Mouse (Mus musculus) brown adipose tissue, adult 24 weeks (tissue): ENCODE measurements around the gene Tmem247. TPM values are rescaled to one million over a fixed set of nuclear protein-coding genes. Genes with fewer than 3 reads are reported as not detected.

Source experiments
- H3K27ac ChIP-seq: fragments of 200-500 bp; replicated peaks from 2 replicates; pipeline ENCODE4 v1.5.1; 2012; ENCODE audit warnings: low read depth, mild to moderate bottlenecking, low read length
- H3K4me1 ChIP-seq: fragments of 200-500 bp; 2 replicates; pipeline ENCODE4 v1.6.1; 2012; ENCODE audit warnings: low read length, mixed read lengths; ENCODE audit not compliant: control insufficient read depth, insufficient read depth, insufficient read length
- H3K4me3 ChIP-seq: fragments of 200-500 bp; 2 replicates; pipeline ENCODE4 v1.5.1; 2012; ENCODE audit warnings: low read depth, mild to moderate bottlenecking, low read length, moderate library complexity; ENCODE audit not compliant: insufficient read depth
- polyA plus RNA-seq: library from polyadenylated mRNA; stranded (reverse); fragments of >200 nt; gene quantifications from 2 replicates; pipeline ENCODE4 v1.2.4, GENCODE M21; 2012; ENCODE audit not compliant: missing spikeins, insufficient read depth, insufficient read length

Gene Tmem247
- polyA plus RNA-seq, 1 experiment: not detected

DNA sequence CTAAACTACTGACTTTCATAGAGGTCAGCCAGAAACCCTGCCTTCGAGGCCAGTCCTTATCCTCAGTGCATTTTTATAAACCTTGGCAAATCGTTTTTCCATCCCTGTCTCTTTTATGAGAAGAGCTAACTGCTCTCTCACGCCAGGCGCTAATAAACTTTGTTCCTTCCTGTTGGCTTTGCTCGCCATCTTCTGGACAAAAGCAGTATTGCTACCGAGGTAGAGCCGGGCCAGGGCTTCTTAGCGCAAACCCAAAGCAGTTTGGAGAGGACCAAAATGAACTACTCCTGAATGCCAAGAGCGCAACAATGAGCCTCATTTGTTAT is 11.0 kb upstream of the Tmem247 start:
- no peak overlapping the region for H3K4me3 ChIP-seq
- 0 out of 2 replicates have a peak, but pooled peaks cover 2% of the 10 kb centered on the region for H3K4me1 ChIP-seq
- H3K27ac ChIP-seq: no peak overlapping the region

DNA sequence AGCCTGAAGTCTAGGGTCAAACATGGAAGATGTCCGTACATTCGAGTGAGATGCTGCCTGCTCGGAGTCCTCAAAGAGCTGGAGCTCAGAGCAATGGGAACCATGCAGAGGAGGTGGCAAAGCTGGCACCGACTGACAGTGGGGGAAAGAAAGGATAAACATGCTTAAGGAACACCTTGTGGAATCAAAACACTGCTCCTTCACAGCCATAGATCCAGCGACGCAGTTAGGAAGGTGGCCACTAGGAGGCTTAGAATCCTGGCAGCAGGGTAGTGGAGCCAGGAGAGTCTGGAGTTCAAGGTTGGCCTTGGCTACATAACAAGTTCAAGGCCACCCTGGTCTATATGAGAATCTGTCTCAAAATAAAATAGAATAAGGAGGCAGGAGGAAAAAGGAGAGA is 10.5 kb upstream of the Tmem247 start:
- Histone ChIP-seq H3K27ac (no peak overlapping the region), H3K4me1 (0 out of 2 replicates have a peak, but pooled peaks cover 2% of the 10 kb centered on the region), H3K4me3 (no peak overlapping the region)

DNA sequence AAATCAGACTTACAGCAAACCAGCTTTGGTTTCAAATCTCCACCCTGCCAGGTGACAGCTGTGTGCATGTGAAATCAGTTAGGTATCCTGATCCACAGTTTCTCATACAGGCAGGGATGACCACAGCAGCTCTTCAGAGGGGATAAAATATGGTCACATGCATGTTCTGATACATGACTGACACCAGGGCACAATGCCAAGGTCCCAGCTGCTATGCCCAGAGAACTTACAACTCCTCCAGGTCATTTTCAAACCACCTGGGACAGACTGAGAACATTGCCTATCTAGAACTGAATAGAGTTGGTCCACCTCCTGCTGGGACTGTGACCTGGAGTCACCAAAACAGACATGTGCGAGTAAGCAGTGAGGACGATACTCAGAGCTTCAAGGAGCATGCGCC is 10.1 kb upstream of the Tmem247 start:
- Histone ChIP-seq H3K27ac (no peak overlapping the region), H3K4me3 (no peak overlapping the region), H3K4me1 (0 out of 2 replicates have a peak, but pooled peaks cover 2% of the 10 kb centered on the region)

DNA sequence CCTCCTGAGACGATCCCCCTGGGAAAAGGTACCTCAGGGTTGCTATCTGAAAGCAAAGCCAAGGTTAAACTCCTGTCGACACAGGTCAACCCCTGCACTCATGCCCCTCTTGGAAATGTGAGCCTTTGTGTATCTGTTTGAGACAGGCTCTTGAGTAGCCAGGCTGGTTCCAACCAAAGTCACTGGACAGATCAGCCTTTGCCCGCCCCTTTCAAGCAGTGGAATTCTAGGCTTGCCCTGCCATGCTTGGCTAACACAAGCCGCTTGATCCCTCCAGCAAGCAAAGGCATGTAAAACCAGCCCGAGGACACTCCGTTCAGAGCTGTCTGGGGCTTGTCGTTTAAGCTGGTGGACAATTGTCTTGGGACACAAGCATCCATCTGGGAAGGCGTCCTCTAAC is 8.8 kb upstream of the Tmem247 start:
- H3K4me1 ChIP-seq: 0 out of 2 replicates have a peak, but pooled peaks cover 2% of the 10 kb centered on the region
- no peak overlapping the region for H3K27ac ChIP-seq
- H3K4me3 ChIP-seq: no peak overlapping the region

DNA sequence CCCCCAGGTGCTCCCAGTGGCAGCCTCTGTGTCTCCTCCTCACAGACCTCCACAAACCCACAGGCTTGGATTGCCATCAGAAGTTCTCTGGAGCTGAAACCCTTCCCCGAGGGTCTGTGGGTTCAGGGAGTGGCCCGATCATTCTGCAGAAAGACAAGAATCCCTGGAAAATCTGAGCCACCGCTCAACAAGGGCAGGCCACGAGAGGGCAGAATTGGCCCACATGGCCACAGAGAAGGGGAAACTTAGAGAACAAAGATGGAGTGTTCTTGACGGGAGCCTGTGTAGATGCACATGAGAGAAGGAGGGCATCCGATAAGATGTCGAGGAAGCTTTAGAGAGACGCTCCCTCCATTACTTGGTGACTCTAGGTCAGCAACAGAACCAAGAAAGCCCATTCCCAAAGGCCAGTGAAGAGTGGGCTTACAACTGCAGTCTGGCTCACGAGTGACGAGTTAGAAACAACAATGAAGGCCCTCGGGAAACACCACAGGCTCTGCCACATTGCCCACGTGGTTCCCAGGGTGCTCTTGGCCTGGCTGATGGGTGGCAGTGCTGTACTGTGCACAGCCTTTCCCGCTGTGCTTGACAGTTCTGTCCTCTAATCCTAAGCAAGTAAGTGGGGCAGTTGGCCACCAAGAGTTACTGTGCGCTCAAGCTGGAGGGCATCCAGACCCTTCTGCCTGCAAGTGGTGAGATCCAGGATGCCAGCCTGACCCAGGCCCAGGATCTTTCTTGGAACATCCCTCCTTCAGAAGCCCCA is 7.2 kb upstream of the Tmem247 start:
- H3K27ac ChIP-seq: no peak overlapping the region
- no peak overlapping the region for H3K4me3 ChIP-seq
- 0 out of 2 replicates have a peak, but pooled peaks cover 2% of the 10 kb centered on the region for H3K4me1 ChIP-seq

DNA sequence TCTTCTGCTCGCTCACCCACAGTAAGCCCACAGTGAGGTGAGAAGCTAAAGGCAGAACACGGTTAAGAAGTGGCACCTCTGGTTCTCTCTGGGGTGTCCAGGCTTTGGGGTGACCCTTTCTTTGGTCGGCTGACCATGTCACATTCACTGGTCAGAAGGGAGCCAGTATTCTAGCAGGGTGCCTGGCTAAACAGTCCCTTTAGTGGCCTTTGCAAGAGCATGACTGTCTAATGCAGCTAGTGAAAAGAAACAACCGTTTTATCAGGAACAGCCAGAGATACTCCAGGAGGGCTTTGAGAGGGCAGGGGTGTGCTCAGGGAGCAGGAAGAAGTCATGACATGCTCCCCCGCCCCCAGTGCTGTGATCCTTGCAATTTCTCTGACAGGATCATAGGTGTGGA is 5.9 kb upstream of the Tmem247 start:
- Histone ChIP-seq H3K27ac (no peak overlapping the region), H3K4me1 (no peaks in the 10 kb centered on the region), H3K4me3 (no peak overlapping the region)

DNA sequence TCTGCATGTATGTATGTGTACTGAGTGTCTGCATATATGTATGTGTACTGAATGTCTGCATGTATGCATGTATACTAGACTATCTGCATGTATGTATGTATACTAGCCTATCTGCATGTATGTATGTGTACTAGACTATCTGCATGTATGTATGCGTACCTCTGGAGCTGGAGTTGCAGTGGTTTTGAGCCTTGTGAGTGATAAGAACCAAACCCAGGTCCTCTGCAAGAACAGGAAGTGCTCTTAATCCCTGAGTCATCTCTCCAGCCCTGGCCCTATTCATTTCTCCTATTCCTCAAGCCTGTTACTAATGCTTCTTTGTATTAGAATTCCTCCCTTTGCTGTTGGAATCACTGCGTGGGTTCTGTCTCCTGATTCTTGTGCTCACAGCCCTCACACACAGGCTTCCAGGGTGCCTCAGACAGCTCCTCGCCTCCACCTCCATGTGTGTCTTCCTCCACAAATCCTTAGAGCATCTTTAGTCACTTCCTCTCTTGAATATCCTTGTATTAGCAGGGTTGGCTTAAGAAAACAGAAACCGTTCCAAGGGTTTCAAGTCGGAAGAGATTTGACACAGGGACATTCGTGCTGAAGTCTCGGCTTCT is 4.0 kb upstream of the Tmem247 start:
- no peaks in the 10 kb centered on the region for H3K4me1 ChIP-seq
- H3K27ac ChIP-seq: no peak overlapping the region
- no peak overlapping the region for H3K4me3 ChIP-seq

DNA sequence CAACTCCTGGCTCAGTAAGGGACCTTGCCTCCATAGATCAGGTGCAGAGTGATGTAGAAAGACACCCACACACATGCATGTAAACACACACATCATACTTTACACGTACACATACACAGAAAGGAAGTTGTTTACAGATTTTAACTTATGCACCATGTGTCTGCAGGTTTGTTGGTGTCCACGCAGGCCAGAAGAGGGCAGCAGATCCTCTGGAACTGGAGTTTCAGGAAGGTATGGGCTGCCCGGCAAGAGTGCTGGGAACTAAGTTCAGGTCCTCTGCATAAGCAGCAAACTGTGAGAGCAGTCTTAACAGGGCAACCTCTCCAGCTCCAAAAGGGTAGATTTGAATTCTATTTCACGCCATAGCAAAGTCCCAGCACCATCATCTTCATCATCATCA is 1.6 kb upstream of the Tmem247 start:
- H3K27ac ChIP-seq: no peak overlapping the region
- H3K4me1 ChIP-seq: no peaks in the 10 kb centered on the region
- H3K4me3 ChIP-seq: no peak overlapping the region

DNA sequence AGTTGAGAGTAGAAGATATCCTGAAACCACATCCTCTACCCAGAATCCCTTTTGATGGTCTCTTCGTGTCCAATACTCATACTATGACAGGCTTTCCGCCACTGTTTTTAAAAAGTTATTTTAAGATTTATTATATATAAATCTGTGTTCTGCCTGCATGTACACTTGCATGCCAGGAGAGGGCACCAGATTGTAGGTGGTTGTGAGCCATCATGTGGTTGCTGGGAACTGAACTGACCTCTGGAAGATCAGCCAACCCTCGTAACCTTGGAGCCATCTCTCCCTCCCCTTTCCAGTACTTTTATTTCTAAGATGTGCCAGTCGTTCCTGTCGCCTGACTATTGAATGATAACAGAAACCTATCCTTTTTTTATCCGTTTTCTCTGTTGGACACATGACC is 1.6 kb downstream of the Tmem247 start:
- no peak overlapping the region for H3K27ac ChIP-seq
- H3K4me1 ChIP-seq: no peaks in the 10 kb centered on the region
- H3K4me3 ChIP-seq: no peak overlapping the region

DNA sequence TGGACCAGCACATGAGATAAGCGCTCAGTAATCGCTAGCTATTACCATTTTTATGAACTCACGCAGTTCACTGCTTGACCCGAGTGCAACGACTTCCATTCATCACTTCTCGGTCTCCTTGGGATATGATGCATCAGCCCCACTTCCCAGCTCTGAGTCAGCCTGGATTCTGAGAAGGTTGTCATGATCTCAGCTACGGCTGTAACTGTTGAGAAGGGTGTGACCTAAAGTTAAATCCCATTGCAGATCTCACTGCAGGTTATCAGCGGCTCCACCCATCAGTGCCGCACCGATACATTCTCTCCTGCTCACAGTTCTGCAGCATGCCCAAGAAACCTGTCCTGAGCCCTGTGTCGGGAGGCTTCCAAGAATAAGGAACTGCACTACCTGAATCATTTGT is 2.6 kb downstream of the Tmem247 start:
- H3K27ac ChIP-seq: no peak overlapping the region
- no peaks in the 10 kb centered on the region for H3K4me1 ChIP-seq
- H3K4me3 ChIP-seq: no peak overlapping the region

DNA sequence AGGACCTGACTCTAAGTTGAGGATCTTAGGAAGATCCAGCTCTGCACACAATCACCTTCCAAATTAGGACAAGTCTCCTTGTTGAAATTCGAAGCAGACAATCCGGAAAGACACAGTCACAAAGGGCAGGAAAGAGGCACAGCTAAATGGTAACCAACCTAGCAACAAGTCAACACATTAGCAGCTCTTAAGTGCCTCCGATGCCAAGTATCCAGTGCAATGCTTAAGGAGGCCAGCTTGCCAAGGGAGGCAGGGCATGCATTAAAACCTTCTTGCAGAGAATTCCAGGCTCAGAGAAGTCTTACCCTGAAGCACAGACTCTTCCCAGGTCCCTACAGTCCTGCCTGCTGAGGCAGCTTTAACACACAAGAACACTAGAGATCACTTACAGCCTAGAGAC is 7.5 kb downstream of the Tmem247 start:
- Histone ChIP-seq H3K27ac (no peak overlapping the region), H3K4me1 (no peaks in the 10 kb centered on the region), H3K4me3 (no peak overlapping the region)

DNA sequence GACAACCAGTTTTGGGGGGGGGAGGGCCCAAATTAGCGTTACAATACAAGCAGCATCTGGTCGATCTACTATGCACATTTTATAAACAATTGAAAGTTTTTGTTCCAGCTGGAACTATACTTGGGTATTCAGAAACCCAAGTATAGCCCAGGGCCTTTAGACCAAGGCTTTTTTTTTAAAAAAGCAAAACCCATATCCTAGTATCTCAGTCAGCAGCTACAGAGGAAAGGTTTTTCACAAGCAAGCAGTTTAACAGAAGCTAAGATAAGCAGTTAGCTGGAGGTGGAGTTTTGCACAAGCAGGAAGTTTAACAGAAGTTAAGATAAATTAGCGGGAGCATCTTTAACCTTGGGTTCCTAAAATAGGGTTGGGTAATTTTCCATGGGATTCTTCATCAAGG is 9.7 kb downstream of the Tmem247 start:
- no peak overlapping the region for H3K27ac ChIP-seq
- H3K4me3 ChIP-seq: no peak overlapping the region
- no peaks in the 10 kb centered on the region for H3K4me1 ChIP-seq

DNA sequence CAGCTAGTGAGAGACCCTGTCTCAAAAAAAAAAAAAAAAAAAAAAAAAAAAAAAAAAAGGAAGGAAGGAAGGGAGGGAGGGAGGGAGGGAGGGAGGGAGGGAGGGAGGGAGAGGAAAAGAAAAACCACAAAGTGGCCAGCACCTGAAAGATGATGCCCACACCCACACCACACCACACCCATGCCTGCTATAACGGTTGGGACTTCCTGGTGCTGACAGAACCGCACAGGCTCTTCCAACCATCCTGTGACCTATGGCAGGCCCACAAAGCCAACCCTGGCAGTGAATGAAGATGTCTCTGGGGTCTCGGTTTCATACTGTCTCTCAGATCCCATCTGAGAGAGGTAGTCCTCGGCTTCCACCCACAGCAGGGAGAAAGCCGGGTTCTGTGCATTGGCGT is 12.2 kb downstream of the Tmem247 start:
- Histone ChIP-seq H3K27ac (no peak overlapping the region), H3K4me3 (no peak overlapping the region), H3K4me1 (no peaks in the 10 kb centered on the region)

DNA sequence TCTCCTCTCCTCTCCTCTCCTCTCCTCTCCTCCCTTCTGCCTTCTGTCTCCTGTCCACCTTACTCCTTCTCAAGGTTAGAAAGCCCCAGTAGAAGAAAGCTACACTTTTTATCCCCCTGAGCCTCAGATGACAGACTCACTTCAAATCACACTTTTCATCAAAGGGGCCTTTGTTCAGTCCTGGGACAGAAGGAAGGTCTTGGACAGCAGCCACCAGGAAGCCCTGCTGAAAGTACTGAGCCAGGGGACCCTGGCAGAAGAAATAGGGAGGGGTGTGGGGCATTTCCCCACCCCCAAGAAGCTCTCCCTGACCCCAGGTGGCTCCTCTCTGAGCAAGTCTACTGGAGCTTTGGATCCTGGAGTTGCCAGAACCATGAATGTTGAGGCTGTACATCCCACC is 12.8 kb downstream of the Tmem247 start:
- H3K4me3 ChIP-seq: no peak overlapping the region
- H3K4me1 ChIP-seq: no peaks in the 10 kb centered on the region
- no peak overlapping the region for H3K27ac ChIP-seq

DNA sequence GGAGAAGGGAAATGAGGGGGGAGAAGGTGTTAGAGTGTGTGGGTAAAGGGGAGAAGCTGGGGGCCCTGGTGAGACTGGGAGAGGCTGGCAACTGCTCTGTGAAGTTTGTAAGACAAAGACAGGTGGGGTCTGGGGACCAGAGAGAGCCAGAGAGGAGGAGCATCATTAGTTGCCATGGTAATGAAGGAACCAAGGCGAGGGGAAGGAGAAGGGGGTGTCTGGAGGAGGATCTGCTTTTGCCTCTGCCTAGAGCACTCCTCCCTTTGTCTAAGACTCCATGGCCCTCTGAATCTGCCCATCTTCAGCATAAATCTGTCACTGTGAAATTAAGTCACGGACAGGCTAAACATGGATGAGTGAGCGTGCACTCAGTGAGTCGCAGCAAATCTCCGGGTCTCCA is 15.7 kb downstream of the Tmem247 start:
- Histone ChIP-seq H3K4me3 (no peak overlapping the region), H3K27ac (no peak overlapping the region), H3K4me1 (no peaks in the 10 kb centered on the region)

DNA sequence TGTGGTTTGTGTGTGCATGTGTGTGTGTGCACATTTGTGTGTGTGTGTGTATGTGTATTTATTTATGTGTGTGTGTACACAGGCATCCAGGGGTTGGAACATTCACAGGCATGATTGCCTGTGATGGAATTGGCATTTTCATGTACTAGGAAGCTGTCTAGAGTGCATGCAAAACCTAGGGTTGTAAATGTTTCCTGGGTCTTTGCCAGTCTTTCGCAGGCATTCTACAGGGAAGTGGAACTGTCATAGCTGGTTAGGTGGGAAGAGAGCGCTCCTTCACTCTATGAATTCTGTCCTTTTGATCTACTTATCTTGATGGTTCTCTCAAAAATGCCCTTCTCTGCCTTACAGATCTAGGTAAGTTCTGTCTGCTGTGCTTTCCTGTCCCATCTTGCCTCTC is 19.9 kb downstream of the Tmem247 start:
- H3K4me1 ChIP-seq: no peaks in the 10 kb centered on the region
- H3K27ac ChIP-seq: no peak overlapping the region
- H3K4me3 ChIP-seq: no peak overlapping the region
